Mouse (Mus musculus): ENCODE results near the gene Ube2c. TPM values are rescaled to one million over a fixed set of nuclear protein-coding genes. Genes with fewer than 3 reads are reported as not detected.

Gene Ube2c
- polyA plus RNA-seq, 1 experiment = 57.7 TPM

GRCm38 (mm10) chr2:164788411-164788810 lies 18.7 kb downstream of the Ube2c start:
- Histone ChIP-seq H3K27ac (ENCODE audit: control insufficient read depth, insufficient read depth, low read depth, low read length) (no peak overlapping the region), H3K4me1 (ENCODE audit: control insufficient read depth, insufficient read depth, low read length) (peaks cover 25% of the 10 kb centered on the region), H3K36me3 (ENCODE audit: control insufficient read depth, insufficient read depth, low read length) (peaks cover 2% of the 10 kb centered on the region; the same call in 1 of the 2 replicates), H3K27me3 (ENCODE audit: control insufficient read depth, insufficient read depth, low read length) (no peaks in the 10 kb centered on the region), H3K4me3 (ENCODE audit: control insufficient read depth, low read depth, low read length) (no peak overlapping the region)
- TF ChIP-seq CTCF (IDR thresholded peaks at IDR 0.05; ENCODE audit: control insufficient read depth, insufficient read depth, insufficient replicate concordance, low read depth, low read length) (no peak), POLR2A (IDR thresholded peaks at IDR 0.05; ENCODE audit: control insufficient read depth, low read depth, low read length) (no peak)

GRCm38 (mm10) chr2:164790451-164790850 lies 20.8 kb downstream of the Ube2c start:
- H3K4me3 ChIP-seq (ENCODE audit: control insufficient read depth, low read depth, low read length) = no peak overlapping the region
- H3K27me3 ChIP-seq (ENCODE audit: control insufficient read depth, insufficient read depth, low read length) = no peaks in the 10 kb centered on the region
- peaks cover 19% of the 10 kb centered on the region for H3K4me1 ChIP-seq (ENCODE audit: control insufficient read depth, insufficient read depth, low read length)
- peaks cover 4% of the 10 kb centered on the region for H3K36me3 ChIP-seq (ENCODE audit: control insufficient read depth, insufficient read depth, low read length)
- no peak for TF ChIP-seq CTCF (IDR thresholded peaks at IDR 0.05; ENCODE audit: control insufficient read depth, insufficient read depth, insufficient replicate concordance, low read depth, low read length)
- no peak for TF ChIP-seq POLR2A (IDR thresholded peaks at IDR 0.05; ENCODE audit: control insufficient read depth, low read depth, low read length)
- H3K27ac ChIP-seq (ENCODE audit: control insufficient read depth, insufficient read depth, low read depth, low read length) = no peak overlapping the region

GRCm38 (mm10) chr2:164791841-164792261 lies 22.2 kb downstream of the Ube2c start:
- Histone ChIP-seq H3K27ac (ENCODE audit: control insufficient read depth, insufficient read depth, low read depth, low read length) (peak overlapping the region; percentile 45), H3K4me1 (ENCODE audit: control insufficient read depth, insufficient read depth, low read length) (peaks cover 8% of the 10 kb centered on the region), H3K36me3 (ENCODE audit: control insufficient read depth, insufficient read depth, low read length) (peaks cover 4% of the 10 kb centered on the region), H3K27me3 (ENCODE audit: control insufficient read depth, insufficient read depth, low read length) (no peaks in the 10 kb centered on the region), H3K4me3 (ENCODE audit: control insufficient read depth, low read depth, low read length) (no peak overlapping the region)
- TF ChIP-seq POLR2A (IDR thresholded peaks at IDR 0.05; ENCODE audit: control insufficient read depth, low read depth, low read length) (no peak), CTCF (IDR thresholded peaks at IDR 0.05; ENCODE audit: control insufficient read depth, insufficient read depth, insufficient replicate concordance, low read depth, low read length) (no peak)

- Histone ChIP-seq H3K4me3 (ENCODE audit: control insufficient read depth, low read depth, low read length) (no peak overlapping the region), H3K27ac (ENCODE audit: control insufficient read depth, insufficient read depth, low read depth, low read length) (peak overlapping the region; percentile 45), H3K27me3 (ENCODE audit: control insufficient read depth, insufficient read depth, low read length) (no peaks in the 10 kb centered on the region), H3K4me1 (ENCODE audit: control insufficient read depth, insufficient read depth, low read length) (peaks cover 5% of the 10 kb centered on the region), H3K36me3 (ENCODE audit: control insufficient read depth, insufficient read depth, low read length) (peaks cover 4% of the 10 kb centered on the region)
- TF ChIP-seq CTCF (IDR thresholded peaks at IDR 0.05; ENCODE audit: control insufficient read depth, insufficient read depth, insufficient replicate concordance, low read depth, low read length) (no peak), POLR2A (IDR thresholded peaks at IDR 0.05; ENCODE audit: control insufficient read depth, low read depth, low read length) (no peak)
Observed at GRCm38 (mm10) chr2:164792400-164793190, 22.9 kb downstream of the Ube2c start.

- no peak overlapping the region for H3K4me3 ChIP-seq (ENCODE audit: control insufficient read depth, low read depth, low read length)
- peaks cover 5% of the 10 kb centered on the region for H3K4me1 ChIP-seq (ENCODE audit: control insufficient read depth, insufficient read depth, low read length)
- TF ChIP-seq POLR2A (IDR thresholded peaks at IDR 0.05; ENCODE audit: control insufficient read depth, low read depth, low read length) = no peak
- TF ChIP-seq CTCF (IDR thresholded peaks at IDR 0.05; ENCODE audit: control insufficient read depth, insufficient read depth, insufficient replicate concordance, low read depth, low read length) = peak; percentile 60; the same call in 1 of the 2 replicates
- peak overlapping the region; percentile 21 for H3K27ac ChIP-seq (ENCODE audit: control insufficient read depth, insufficient read depth, low read depth, low read length)
- peaks cover 4% of the 10 kb centered on the region for H3K36me3 ChIP-seq (ENCODE audit: control insufficient read depth, insufficient read depth, low read length)
- H3K27me3 ChIP-seq (ENCODE audit: control insufficient read depth, insufficient read depth, low read length) = no peaks in the 10 kb centered on the region
Observed at GRCm38 (mm10) chr2:164793236-164793635, 23.5 kb downstream of the Ube2c start.

- Histone ChIP-seq H3K4me3 (ENCODE audit: control insufficient read depth, low read depth, low read length) (no peak overlapping the region), H3K36me3 (ENCODE audit: control insufficient read depth, insufficient read depth, low read length) (peaks cover 4% of the 10 kb centered on the region), H3K4me1 (ENCODE audit: control insufficient read depth, insufficient read depth, low read length) (peaks cover 5% of the 10 kb centered on the region), H3K27ac (ENCODE audit: control insufficient read depth, insufficient read depth, low read depth, low read length) (peak overlapping the region; percentile 63), H3K27me3 (ENCODE audit: control insufficient read depth, insufficient read depth, low read length) (no peaks in the 10 kb centered on the region)
- TF ChIP-seq POLR2A (IDR thresholded peaks at IDR 0.05; ENCODE audit: control insufficient read depth, low read depth, low read length) = no peak
- TF ChIP-seq CTCF (IDR thresholded peaks at IDR 0.05; ENCODE audit: control insufficient read depth, insufficient read depth, insufficient replicate concordance, low read depth, low read length) = no peak
Observed at GRCm38 (mm10) chr2:164793772-164794171, 24.1 kb downstream of the Ube2c start.

- TF ChIP-seq POLR2A (IDR thresholded peaks at IDR 0.05; ENCODE audit: control insufficient read depth, low read depth, low read length) = no peak
- peak; percentile 67; the same call in 1 of the 2 replicates for TF ChIP-seq CTCF (IDR thresholded peaks at IDR 0.05; ENCODE audit: control insufficient read depth, insufficient read depth, insufficient replicate concordance, low read depth, low read length)
- no peak overlapping the region for H3K4me3 ChIP-seq (ENCODE audit: control insufficient read depth, low read depth, low read length)
- no peak overlapping the region for H3K27ac ChIP-seq (ENCODE audit: control insufficient read depth, insufficient read depth, low read depth, low read length)
- H3K36me3 ChIP-seq (ENCODE audit: control insufficient read depth, insufficient read depth, low read length) = peaks cover 4% of the 10 kb centered on the region
- H3K27me3 ChIP-seq (ENCODE audit: control insufficient read depth, insufficient read depth, low read length) = no peaks in the 10 kb centered on the region
- peaks cover 5% of the 10 kb centered on the region for H3K4me1 ChIP-seq (ENCODE audit: control insufficient read depth, insufficient read depth, low read length)
Observed at GRCm38 (mm10) chr2:164794293-164794692, 24.6 kb downstream of the Ube2c start.

Data from testis, adult 2 months (tissue).